Mouse (Mus musculus): Measurements from ENCODE around the gene Rpl41. TPM values are rescaled to one million over a fixed set of nuclear protein-coding genes. Genes with fewer than 3 reads are reported as not detected.

The Rpl41 gene
- 2,339 and 2,756 TPM in 2 replicates for polyA plus RNA-seq (2012; rRNA removed)

DNA sequence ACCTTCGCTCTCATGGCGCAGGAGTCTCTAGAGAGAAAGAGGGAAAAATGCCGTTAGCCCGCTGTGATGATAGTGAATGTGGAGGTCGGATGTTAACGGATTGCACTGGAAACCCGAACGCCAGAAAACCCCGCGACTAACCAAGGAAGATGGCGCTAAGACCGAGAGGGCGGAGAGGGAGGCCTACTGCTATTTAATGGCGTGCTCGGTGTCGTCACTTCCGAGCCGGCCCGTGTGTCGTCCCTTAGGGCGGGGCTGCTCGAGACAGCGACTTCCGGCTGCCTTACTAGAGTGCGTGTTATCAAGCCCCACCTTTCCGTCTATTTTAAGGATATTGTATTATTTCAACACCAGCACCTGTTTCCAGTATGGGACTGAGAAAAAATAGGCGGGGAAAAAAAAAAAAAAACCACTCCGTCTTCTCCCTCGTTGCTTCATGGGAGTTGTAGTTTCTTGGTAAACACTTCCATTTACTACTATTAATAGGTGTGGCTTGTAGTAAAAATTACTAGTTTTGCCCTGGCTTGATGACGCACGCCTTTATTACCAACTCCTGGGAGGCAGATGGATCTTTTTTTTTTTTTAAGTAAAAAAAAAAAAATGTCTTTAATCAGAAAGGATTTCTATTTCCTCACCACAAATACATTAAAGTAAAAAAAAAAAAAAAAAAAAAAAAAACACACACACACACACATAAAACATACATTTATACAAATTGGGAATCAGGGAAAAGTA lies at the start of gene Rpl41:
TSS of gene Rpl41 (minus strand) at position 359 of the 735 bp plus-strand sequence.

DNA sequence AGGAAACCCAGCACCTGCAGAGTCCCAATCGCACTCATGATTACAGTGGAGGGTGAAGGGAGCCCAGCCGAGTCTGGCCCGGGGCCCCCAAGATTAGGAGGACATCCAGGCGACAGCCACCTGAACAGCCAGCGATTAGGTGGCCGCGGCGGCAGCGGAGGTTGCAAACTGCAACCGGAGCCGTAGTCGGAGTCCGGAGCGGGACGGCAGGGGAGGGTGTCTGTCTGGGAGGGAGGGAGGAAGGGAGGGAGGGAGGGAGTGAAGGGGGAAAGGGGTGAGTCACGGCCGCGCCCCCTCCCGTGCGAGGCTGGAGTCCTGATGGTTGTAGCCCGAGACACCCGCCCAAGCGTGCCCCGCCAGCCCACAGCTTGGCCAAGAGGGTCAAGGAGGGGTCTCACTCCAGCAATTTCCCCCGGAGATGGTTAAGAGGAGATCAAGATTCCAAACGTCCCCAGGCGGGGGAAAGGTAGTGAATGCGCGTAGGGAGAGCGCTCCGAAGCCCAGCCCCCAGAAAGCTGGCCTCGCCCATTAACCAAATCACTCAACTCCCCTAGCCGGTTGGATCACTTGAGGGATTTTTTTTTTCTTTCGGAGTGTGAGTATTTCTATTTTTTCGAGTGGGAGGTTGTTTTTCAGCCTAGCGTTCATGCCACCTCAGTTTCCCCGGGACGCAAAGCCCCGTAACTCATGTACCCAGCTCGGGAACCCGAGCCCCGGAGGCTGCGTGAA lies 40.5 kb upstream of the Rpl41 start, which contains the start of gene Erbb3:
TSS of gene Erbb3 (minus strand) at position 189 of the 729 bp plus-strand sequence.

DNA sequence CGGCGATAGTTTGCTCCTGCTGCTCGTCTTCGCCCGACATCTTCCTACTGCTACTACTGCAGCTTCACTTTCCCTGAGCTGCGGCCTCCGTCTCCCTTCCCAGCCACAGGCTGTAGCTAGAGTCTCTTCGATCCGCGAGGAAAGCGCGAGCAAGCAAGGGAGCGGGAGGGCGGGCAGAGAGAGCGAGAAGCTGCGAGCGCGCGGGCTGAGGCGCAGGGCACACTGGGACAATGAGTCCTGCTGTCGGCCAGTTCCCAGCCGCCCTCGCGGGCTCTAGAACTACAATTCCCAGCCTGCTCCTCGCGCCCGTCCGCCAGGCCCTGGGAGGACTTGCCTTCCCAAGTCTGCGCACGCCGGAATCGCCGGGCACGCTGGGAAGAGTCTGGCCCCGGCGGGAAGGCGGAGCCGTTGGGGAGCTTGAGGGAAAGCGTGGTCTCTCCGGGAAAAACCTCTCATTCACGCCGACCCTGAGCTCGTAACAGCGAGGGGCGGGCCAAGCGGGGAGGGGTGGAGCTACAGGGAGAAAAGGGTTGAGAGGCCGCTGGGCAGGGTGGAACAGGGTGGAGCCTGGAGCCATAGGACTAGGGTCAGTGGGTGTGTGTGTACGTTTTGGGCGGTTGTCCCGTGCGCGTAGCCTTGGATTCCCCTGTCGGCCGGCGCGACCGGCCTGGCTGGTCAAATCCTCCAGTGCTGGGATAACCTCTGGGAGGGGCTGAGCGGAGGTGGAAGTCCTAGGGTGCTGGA lies 16.9 kb upstream of the Rpl41 start, which contains the start of gene Pa2g4:
TSS of gene Pa2g4 (minus strand) at position 200 of the 744 bp plus-strand sequence.

DNA sequence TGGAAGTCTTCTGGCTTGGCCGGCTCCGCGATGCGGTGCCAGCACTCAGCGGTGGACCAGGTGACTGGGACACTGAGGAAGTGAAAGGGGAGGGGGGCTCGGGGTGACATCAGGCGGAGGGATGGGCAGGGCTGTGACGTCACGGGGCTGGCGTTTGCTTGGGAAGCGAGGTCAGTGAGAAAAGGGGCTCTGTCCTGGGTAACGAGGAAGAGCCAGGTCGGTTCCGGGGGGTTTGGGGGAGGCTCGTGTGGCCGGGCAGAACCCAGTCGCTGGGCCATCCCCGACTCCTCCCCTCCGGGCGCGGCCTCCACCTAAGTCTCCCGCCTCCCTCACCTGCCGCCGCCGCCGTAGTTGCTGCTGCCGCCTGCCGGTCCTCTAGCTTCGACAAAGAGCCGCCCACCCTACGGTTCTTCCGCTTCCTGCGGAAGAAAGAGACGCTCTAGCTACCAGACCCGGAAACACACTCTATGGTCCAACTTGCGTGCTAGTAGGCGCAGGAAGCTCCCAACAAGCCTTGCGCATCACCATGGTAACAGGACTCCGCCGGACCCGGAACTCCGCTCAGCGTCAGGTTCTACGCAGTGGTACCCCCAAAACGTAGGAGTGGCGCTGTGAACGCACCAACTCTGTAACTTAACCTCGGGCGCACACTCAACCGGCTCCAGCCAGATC lies 1.6 kb downstream of the Rpl41 start, which contains the start of gene Zc3h10:
TSS of gene Zc3h10 (minus strand) at position 414 of the 672 bp plus-strand sequence.

DNA sequence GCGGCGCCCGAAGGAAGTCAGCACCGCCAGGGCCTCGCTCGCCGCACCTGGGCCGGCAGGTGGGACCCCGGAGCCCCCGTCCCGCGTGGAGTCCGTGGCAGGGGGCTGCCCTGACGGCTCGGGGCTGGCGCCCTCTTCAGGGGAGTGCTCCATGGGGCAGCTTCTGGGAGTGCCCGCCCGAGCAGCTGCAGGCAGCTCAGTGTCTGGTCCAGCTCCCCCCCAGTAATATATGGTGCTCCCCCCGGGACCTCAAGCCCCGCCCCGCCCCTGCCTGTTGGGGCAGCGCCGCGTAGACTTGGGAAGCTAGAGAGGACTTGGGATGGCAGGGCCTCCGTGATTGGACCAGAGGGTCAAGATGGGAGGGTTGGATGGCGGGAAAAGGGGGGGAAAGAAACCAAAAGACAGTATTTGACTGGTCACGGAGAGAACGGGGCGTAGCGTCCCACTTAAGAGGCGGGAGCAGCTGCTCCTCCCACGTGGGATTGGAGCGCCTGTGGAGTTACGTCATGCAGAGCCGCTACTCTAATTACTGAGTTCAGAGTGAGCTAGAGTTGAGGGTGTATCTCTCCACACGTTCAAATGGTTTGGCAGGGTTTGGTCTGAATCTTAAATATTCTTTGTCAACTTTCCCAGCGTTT lies 23.3 kb downstream of the Rpl41 start, which contains the start of gene Esyt1:
TSS of gene Esyt1 (minus strand) at position 201 of the 638 bp plus-strand sequence.

DNA sequence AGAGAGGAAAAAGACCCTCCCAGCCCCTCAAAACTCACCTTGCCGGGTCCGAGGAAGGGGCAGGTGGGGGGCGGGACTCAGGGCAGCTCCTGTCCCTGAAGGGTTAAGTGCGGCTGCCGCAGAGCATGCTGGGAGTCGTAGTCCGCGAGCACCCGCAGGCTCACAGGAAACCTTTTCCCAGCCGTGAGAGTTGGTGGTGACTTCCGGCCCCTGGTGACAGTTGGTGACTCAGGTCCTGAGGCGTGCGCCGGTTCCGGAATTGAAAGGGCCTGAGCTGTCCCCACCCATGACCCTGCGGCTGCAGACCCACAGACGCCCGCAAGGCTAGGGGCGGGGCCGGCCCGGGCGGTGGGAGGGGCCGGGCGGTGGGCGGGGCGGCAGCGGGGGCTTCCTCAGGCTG lies 50.5 kb downstream of the Rpl41 start, which contains the start of gene Myl6b:
TSS of gene Myl6b (minus strand) at position 96 of the 400 bp plus-strand sequence.

Other genes with a start within 250 kb of the Rpl41 start
- 11.6 and 14.5 TPM in 2 replicates for gene Pan2, start 246.0 kb downstream of the Rpl41 start, polyA plus RNA-seq (2012; rRNA removed)
- 40.1 and 42.6 TPM in 2 replicates for gene Cnpy2, start 226.8 kb downstream of the Rpl41 start, polyA plus RNA-seq (2012; rRNA removed)
- gene Cs, start 211.6 kb downstream of the Rpl41 start, polyA plus RNA-seq (2012; rRNA removed), result 77.6 and 86.0 TPM in 2 replicates
- 6.3 and 7.8 TPM in 2 replicates for gene Coq10a, start 180.3 kb downstream of the Rpl41 start, polyA plus RNA-seq (2012; rRNA removed)
- gene Ankrd52, start 172.2 kb downstream of the Rpl41 start, polyA plus RNA-seq (2012; rRNA removed), result 6.6 and 7.5 TPM in 2 replicates
- 27.1 and 33.4 TPM in 2 replicates for gene Slc39a5, start 148.1 kb downstream of the Rpl41 start, polyA plus RNA-seq (2012; rRNA removed)
- gene Nabp2, start 137.8 kb downstream of the Rpl41 start, polyA plus RNA-seq (2012; rRNA removed), result 23.4 and 25.4 TPM in 2 replicates
- 5.3 and 6.0 TPM in 2 replicates for gene Rnf41, start 137.6 kb downstream of the Rpl41 start, polyA plus RNA-seq (2012; rRNA removed)
- gene Smarcc2, start 90.1 kb downstream of the Rpl41 start, polyA plus RNA-seq (2012; rRNA removed), result 29.4 and 31.2 TPM in 2 replicates
- 684 and 704 TPM in 2 replicates for gene Myl6, start 55.2 kb downstream of the Rpl41 start, polyA plus RNA-seq (2012; rRNA removed)
- 1.3 and 2.6 TPM in 2 replicates for gene Myl6b, start 50.6 kb downstream of the Rpl41 start, polyA plus RNA-seq (2012; rRNA removed)
- gene Esyt1, start 23.4 kb downstream of the Rpl41 start, polyA plus RNA-seq (2012; rRNA removed), result 8.9 and 10.3 TPM in 2 replicates
- 3.4 and 3.9 TPM in 2 replicates for gene Zc3h10, start 1.5 kb downstream of the Rpl41 start, polyA plus RNA-seq (2012; rRNA removed)
- gene Pa2g4, start 16.7 kb upstream of the Rpl41 start, polyA plus RNA-seq (2012; rRNA removed), result 134 TPM in 2 replicates
- gene Erbb3, start 40.3 kb upstream of the Rpl41 start, polyA plus RNA-seq (2012; rRNA removed), result 1.6 and 1.8 TPM in 2 replicates
- gene Rps26, start 77.4 kb upstream of the Rpl41 start, polyA plus RNA-seq (2012; rRNA removed), result 772 and 943 TPM in 2 replicates
- 0.10 and 0.13 TPM in 2 replicates for gene Ikzf4, start 96.7 kb upstream of the Rpl41 start, polyA plus RNA-seq (2012; rRNA removed)
- 7.1 and 8.4 TPM in 2 replicates for gene Suox, start 124.8 kb upstream of the Rpl41 start, polyA plus RNA-seq (2012; rRNA removed)
- gene Rab5b, start 147.0 kb upstream of the Rpl41 start, polyA plus RNA-seq (2012; rRNA removed), result 18.4 and 20.3 TPM in 2 replicates
- 0.24 and 0.29 TPM in 2 replicates for gene Pmel, start 154.9 kb upstream of the Rpl41 start, polyA plus RNA-seq (2012; rRNA removed)
- 37.4 and 45.7 TPM in 2 replicates for gene Cdk2, start 155.7 kb upstream of the Rpl41 start, polyA plus RNA-seq (2012; rRNA removed)
- gene Dgka, start 195.6 kb upstream of the Rpl41 start, polyA plus RNA-seq (2012; rRNA removed), result 1.6 and 1.8 TPM in 2 replicates
- 18.7 and 21.6 TPM in 2 replicates for gene Pym1, start 198.6 kb upstream of the Rpl41 start, polyA plus RNA-seq (2012; rRNA removed)
- gene Mmp19, start 241.6 kb upstream of the Rpl41 start, polyA plus RNA-seq (2012; rRNA removed), result 7.4 and 9.2 TPM in 2 replicates

All from liver, embryonic 14 days (tissue).